Mouse (Mus musculus) CH12.LX (cell line): ENCODE measurements around the gene Smyd4. TPM values are rescaled to one million over a fixed set of nuclear protein-coding genes. Genes with fewer than 3 reads are reported as not detected.

ENCODE experiments used
- DNase-seq: peaks from one replicate; pipeline ENCODE4 v3.0.0-alpha.2; 2013; ENCODE audit errors: extremely low read depth
- H3K27ac ChIP-seq: 2 replicates; pipeline ENCODE4 v1.5.1; 2012; ENCODE audit warnings: low read depth, mild to moderate bottlenecking, control low read depth, moderate library complexity; ENCODE audit not compliant: insufficient read depth
- H3K27me3 ChIP-seq: replicated peaks from 2 replicates; pipeline ENCODE3; 2012; ENCODE audit warnings: inconsistent platforms
- H3K36me3 ChIP-seq, 2 experiments: replicated peaks in 1 of 2; 2 replicates each; pipeline versions ENCODE3 to v1.6.1; 2012; ENCODE audit warnings: inconsistent platforms in 1 of 2, low read length in 1 of 2, mild to moderate bottlenecking in 1 of 2, mixed read lengths in 1 of 2, moderate library complexity in 1 of 2; ENCODE audit not compliant: control insufficient read depth in 1 of 2, insufficient read depth in 1 of 2
- H3K4me1 ChIP-seq, 2 experiments: 2 replicates each; pipeline ENCODE4 v1.6.1; 2012; ENCODE audit warnings: inconsistent platforms in 1 of 2, moderate library complexity in 1 of 2; ENCODE audit not compliant: insufficient read depth in 2 of 2, control insufficient read depth in 1 of 2
- H3K4me2 ChIP-seq: 2 replicates; pipeline ENCODE4 v1.6.1; 2012; ENCODE audit warnings: low read depth, mild to moderate bottlenecking, control low read depth; ENCODE audit not compliant: poor library complexity, insufficient read depth, severe bottlenecking
- H3K4me3 ChIP-seq, 3 experiments: fragments of 150-350 bp in 1 of 3; sonication (generic) in 1 of 3; replicated peaks in 1 of 3; 2 replicates each; pipeline versions ENCODE3 to v1.5.1; 2011 to 2012; ENCODE audit warnings: low read depth in 2 of 3, low read length in 2 of 3, mild to moderate bottlenecking in 2 of 3, moderate library complexity in 2 of 3, control low read depth in 1 of 3, improper control_type of control experiment in 1 of 3, inconsistent platforms in 1 of 3, mixed read lengths in 1 of 3; ENCODE audit not compliant: poor library complexity in 1 of 3
- H3K79me2 ChIP-seq: replicated peaks from 2 replicates; pipeline ENCODE4 v1.6.1; 2012; ENCODE audit warnings: mild to moderate bottlenecking, moderate library complexity; ENCODE audit not compliant: control insufficient read depth, poor library complexity, insufficient read depth, severe bottlenecking; ENCODE audit errors: extremely low read depth
- H3K9ac ChIP-seq: 2 replicates; pipeline ENCODE4 v1.6.1; 2012; ENCODE audit warnings: low read depth, mild to moderate bottlenecking, control low read depth, moderate library complexity; ENCODE audit not compliant: insufficient read depth
- H3K9me3 ChIP-seq: replicated peaks from 2 replicates; pipeline ENCODE3; 2012; ENCODE audit warnings: low read length, inconsistent platforms, mixed read lengths
- CHD1 ChIP-seq: IDR thresholded peaks from 2 replicates; pipeline ENCODE4 v1.6.1; 2012; ENCODE audit warnings: low read depth, low read length, improper control_type of control experiment, inconsistent platforms
- CHD2 ChIP-seq: IDR thresholded peaks from 2 replicates; pipeline ENCODE4 v1.6.1; 2011; ENCODE audit warnings: low read length, improper control_type of control experiment
- E2F4 ChIP-seq: IDR thresholded peaks from 2 replicates; pipeline ENCODE4 v1.6.1; 2011; ENCODE audit warnings: low read depth, low read length, improper control_type of control experiment; ENCODE audit not compliant: insufficient replicate concordance
- ELF1 ChIP-seq: IDR thresholded peaks from 2 replicates; pipeline ENCODE4 v1.6.1; 2014; ENCODE audit warnings: low read depth, mild to moderate bottlenecking, inconsistent platforms, low read length, improper control_type of control experiment
- EP300 ChIP-seq: IDR thresholded peaks from 2 replicates; pipeline ENCODE4 v1.6.1; 2011; ENCODE audit warnings: low read length, improper control_type of control experiment
- ETS1 ChIP-seq: conservative IDR thresholded peaks from 2 replicates; pipeline ENCODE4 v1.6.1; 2012; ENCODE audit warnings: low read depth, mild to moderate bottlenecking, inconsistent platforms, low read length, improper control_type of control experiment, moderate library complexity
- GABPA ChIP-seq: IDR thresholded peaks from 2 replicates; pipeline ENCODE4 v1.6.1; 2012; ENCODE audit warnings: low read depth, low read length, improper control_type of control experiment, inconsistent platforms; ENCODE audit not compliant: insufficient replicate concordance
- HCFC1 ChIP-seq: IDR thresholded peaks from 2 replicates; pipeline ENCODE4 v1.6.1; 2012; ENCODE audit warnings: low read depth, mild to moderate bottlenecking, inconsistent platforms, low read length, improper control_type of control experiment
- JUN ChIP-seq: IDR thresholded peaks from 2 replicates; pipeline ENCODE4 v1.6.1; 2011; ENCODE audit warnings: low read depth, mild to moderate bottlenecking, low read length, improper control_type of control experiment, moderate library complexity; ENCODE audit not compliant: insufficient read depth
- JUND ChIP-seq: conservative IDR thresholded peaks from 2 replicates; pipeline ENCODE4 v1.6.1; 2011; ENCODE audit warnings: low read depth, low read length, improper control_type of control experiment
- MAFK ChIP-seq: IDR thresholded peaks from 2 replicates; pipeline ENCODE4 v1.6.1; 2011; ENCODE audit warnings: low read length, improper control_type of control experiment; ENCODE audit not compliant: insufficient replicate concordance
- MAX ChIP-seq: IDR thresholded peaks from 2 replicates; pipeline ENCODE4 v1.6.1; 2011; ENCODE audit warnings: low read length, improper control_type of control experiment
- MAZ ChIP-seq: IDR thresholded peaks from 2 replicates; pipeline ENCODE4 v1.6.1; 2012; ENCODE audit warnings: low read depth, mild to moderate bottlenecking, inconsistent platforms, low read length, improper control_type of control experiment, moderate library complexity
- MYC ChIP-seq: IDR thresholded peaks from 2 replicates; pipeline ENCODE4 v1.6.1; 2011; ENCODE audit warnings: low read depth, mild to moderate bottlenecking, improper control_type of control experiment, low read length
- NRF1 ChIP-seq: IDR thresholded peaks from 2 replicates; pipeline ENCODE4 v1.6.1; 2014; ENCODE audit warnings: low read depth, mild to moderate bottlenecking, inconsistent platforms, low read length, improper control_type of control experiment, moderate library complexity
- PAX5 ChIP-seq: IDR thresholded peaks from 2 replicates; pipeline ENCODE4 v1.6.1; 2012; ENCODE audit warnings: low read length, inconsistent platforms, mixed read lengths
- POLR2A ChIP-seq: IDR thresholded peaks from 2 replicates; pipeline ENCODE4 v1.6.1; 2011; ENCODE audit warnings: low read depth, mild to moderate bottlenecking, improper control_type of control experiment, low read length
- POLR2AphosphoS2 ChIP-seq: IDR thresholded peaks from 2 replicates; pipeline ENCODE4 v1.6.1; 2011; ENCODE audit warnings: low read depth, low read length, improper control_type of control experiment
- RAD21 ChIP-seq: IDR thresholded peaks from 2 replicates; pipeline ENCODE4 v1.6.1; 2011; ENCODE audit warnings: low read depth, mild to moderate bottlenecking, low read length, improper control_type of control experiment, moderate library complexity
- TBP ChIP-seq: conservative IDR thresholded peaks from 2 replicates; pipeline ENCODE4 v1.6.1; 2011; ENCODE audit warnings: low read depth, low read length, improper control_type of control experiment
- TCF12 ChIP-seq: IDR thresholded peaks from 2 replicates; pipeline ENCODE4 v1.6.1; 2014; ENCODE audit warnings: low read depth, mild to moderate bottlenecking, inconsistent platforms, low read length, improper control_type of control experiment
- UBTF ChIP-seq: IDR thresholded peaks from 2 replicates; pipeline ENCODE4 v1.6.1; 2012; ENCODE audit warnings: low read depth, mild to moderate bottlenecking, inconsistent platforms, low read length, improper control_type of control experiment, moderate library complexity
- USF1 ChIP-seq: IDR thresholded peaks from 2 replicates; pipeline ENCODE4 v1.6.1; 2014; ENCODE audit warnings: low read depth, mild to moderate bottlenecking, inconsistent platforms, low read length, improper control_type of control experiment
- USF2 ChIP-seq: conservative IDR thresholded peaks from 2 replicates; pipeline ENCODE4 v1.6.1; 2011; ENCODE audit warnings: low read depth, low read length, improper control_type of control experiment
- ZNF384 ChIP-seq: IDR thresholded peaks from 2 replicates; pipeline ENCODE4 v1.6.1; 2012; ENCODE audit warnings: low read depth, low read length, improper control_type of control experiment, inconsistent platforms
- dilution Hi-C: fragments of 300-500 bp; cut with MboI; formaldehyde crosslinking; loops from 2 replicates; pipeline ENCODE4 v1.14.3; 2020; ENCODE audit warnings: low sequenced_read_pairs; ENCODE audit not compliant: extremely low pct_unique_long_range_greater_than_20kb, extremely low pct_ligation_motif_present
- in situ Hi-C: fragments of 300-500 bp; cut with MboI; formaldehyde crosslinking; loops from 3 replicates; pipeline ENCODE4 v1.14.3; 2019; ENCODE audit warnings: low sequenced_read_pairs, low pct_ligation_motif_present, low pct_unique_long_range_greater_than_20kb, mixed read lengths
- polyA plus RNA-seq: library from polyadenylated mRNA; unstranded; fragments of >175 nt; gene quantifications from 2 replicates; pipeline ENCODE4 v1.2.1, GENCODE M21; 2012; ENCODE audit warnings: low read depth; ENCODE audit not compliant: insufficient read length
- total RNA-seq, 2 experiments: library from RNA; depleted of rRNA; stranded (reverse); fragments of 300-350 nt in 1 of 2; fragments of >200 nt in 1 of 2; gene quantifications; 2 replicates each; pipeline ENCODE4 v1.2.3; 2012 to 2014

Smyd4 gene
- total and polyA plus RNA-seq, 3 experiments, result 11.8 to 15.4 (median 13.9) TPM

- DNase-seq, result no peak
- Histone ChIP-seq H3K9me3 (no peaks in the 10 kb centered on the region), H3K9ac (no peak overlapping the region), H3K79me2 (no peaks in the 10 kb centered on the region), H3K4me2 (no peak overlapping the region), H3K4me1 (peaks cover 8 to 18% of the 10 kb centered on the region in 2 experiments; a peak in 3 of 4 replicates), H3K27me3 (no peaks in the 10 kb centered on the region), H3K4me3 (no peak overlapping the region), H3K36me3 (peaks cover 55 to 80% of the 10 kb centered on the region in 2 experiments), H3K27ac (no peak overlapping the region)
- in situ Hi-C loops, result no loop called here
- dilution Hi-C loops, result no loop called here
- TF ChIP-seq POLR2A (no peak), TCF12 (no peak), RAD21 (no peak), JUN (no peak), ETS1 (no peak), USF2 (no peak), MAFK (no peak), JUND (no peak), EP300 (no peak), ELF1 (no peak), MYC (no peak), POLR2AphosphoS2 (no peak), CHD1 (no peak), TBP (no peak), PAX5 (no peak), E2F4 (no peak), GABPA (no peak), HCFC1 (no peak), UBTF (no peak), ZNF384 (no peak)
Observed at GRCm38 (mm10) chr11:75443711-75444110, 95.5 kb downstream of the Smyd4 start.

DNA sequence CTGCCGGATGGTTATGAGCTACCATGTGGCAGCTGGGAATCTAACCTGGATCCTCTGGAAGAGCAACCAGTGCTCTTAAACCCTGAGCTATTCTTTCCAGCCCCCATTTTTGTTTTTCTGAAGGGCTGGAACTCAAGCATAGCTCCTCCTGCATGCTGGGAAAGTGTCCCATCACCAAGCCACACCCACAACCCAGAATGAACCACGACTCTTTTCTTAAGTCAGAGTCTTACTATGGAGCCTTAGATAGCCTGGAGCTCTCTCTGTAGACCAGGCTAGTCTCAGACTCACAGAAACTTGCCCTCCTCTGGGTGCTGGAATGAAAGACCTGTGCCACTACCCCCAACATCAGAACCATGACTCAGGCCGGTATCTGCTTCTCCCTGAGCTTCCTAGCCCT, 100.3 kb downstream of the Smyd4 start:
- Histone ChIP-seq H3K4me1 (peaks cover 8 to 41% of the 10 kb centered on the region in 2 experiments), H3K27ac (no peak overlapping the region)

More for the DNA sequence above, 100.3 kb downstream of the Smyd4 start:
- Histone ChIP-seq H3K4me2 (no peak overlapping the region), H3K27me3 (no peaks in the 10 kb centered on the region), H3K4me3 (no peak overlapping the region), H3K36me3 (peaks cover 67 to 92% of the 10 kb centered on the region in 2 experiments), H3K9ac (no peak overlapping the region), H3K79me2 (no peaks in the 10 kb centered on the region), H3K9me3 (no peaks in the 10 kb centered on the region)
- in situ Hi-C loops, result no loop called here
- TF ChIP-seq USF1 (no peak), TCF12 (no peak), MAX (no peak), MAZ (no peak), GABPA (no peak), EP300 (no peak), TBP (no peak), JUND (no peak), USF2 (no peak), NRF1 (no peak), CHD1 (no peak), CHD2 (no peak), JUN (no peak), ZNF384 (no peak), ELF1 (no peak)
- dilution Hi-C loops, result no loop called here
- DNase-seq, result no peak
